Mouse (Mus musculus) liver, adult (tissue): Measurements from ENCODE around the gene Armh1.

Source experiments
- GATA4 ChIP-seq: IDR thresholded peaks from 2 replicates; pipeline ENCODE4 v1.6.1; 2014; ENCODE audit warnings: mild to moderate bottlenecking, low read length; ENCODE audit not compliant: insufficient replicate concordance

Gene Armh1

GRCm38 (mm10) chr4:117169936-117170335, 82.0 kb downstream of the Armh1 start:
- TF ChIP-seq GATA4, result no peak
